In genomic region chr5:113908592-113909441, GRCm38 (mm10) we compare ENCODE assay signal across 8 mouse cellular contexts. TPM values are rescaled to one million over a fixed set of nuclear protein-coding genes. Genes with fewer than 3 reads are reported as not detected.
DNase-seq lines count a peak whose midpoint lies in the region; ATAC-seq and TF ChIP-seq lines count a peak whose summit lies in the region.

Gene Coro1c, minus strand, starts transcription at chr5:113908758.

- no peaks in the 10 kb centered on the region for H3K27me3 ChIP-seq in kidney, embryonic 14.5 days (ENCODE audit: control insufficient read depth, insufficient read depth, low read length)
- H3K27me3 ChIP-seq in limb, embryonic 15.5 days: no peaks in the 10 kb centered on the region

- ATAC-seq in kidney, embryonic 14.5 days (ENCODE audit: low FRiP score, low TSS enrichment): peak; percentile 85
- ATAC-seq in limb, embryonic 15.5 days (ENCODE audit: insufficient number of reproducible peaks, low FRiP score, low TSS enrichment, low read depth): peak; percentile 89

- H3K36me3 ChIP-seq in kidney, embryonic 14.5 days (ENCODE audit: control insufficient read depth, insufficient read depth, low read length): no peaks in the 10 kb centered on the region
- no peaks in the 10 kb centered on the region for H3K36me3 ChIP-seq in limb, embryonic 15.5 days

- H3K4me2 ChIP-seq in kidney, embryonic 14.5 days (replicated peaks; ENCODE audit: low read depth, low read length): peak within 1 kb of the TSS; percentile 67
- H3K4me2 ChIP-seq in limb, embryonic 15.5 days: peak within 1 kb of the TSS; percentile 71

- peak within 1 kb of the TSS; percentile 71 for H3K4me3 ChIP-seq in bone marrow macrophage, adult 2 months (ENCODE audit: insufficient read depth, low read length)
- H3K4me3 ChIP-seq in embryonic fibroblast, embryonic 13.5 days (ENCODE audit: insufficient read depth, low read length): peak within 1 kb of the TSS; percentile 93
- peak within 1 kb of the TSS; percentile 89 for H3K4me3 ChIP-seq in kidney, embryonic 14.5 days (ENCODE audit: low read length)
- peak within 1 kb of the TSS; percentile 98 for H3K4me3 ChIP-seq in limb, embryonic 15.5 days

- under 1% methylated on average over 61 of the region's 68 CpGs for WGBS in kidney, embryonic 14.5 days
- under 1% methylated on average over 66 of the region's 68 CpGs for WGBS in limb, embryonic 15.5 days

- H3K27ac ChIP-seq in bone marrow macrophage, adult 2 months (ENCODE audit: insufficient read depth, low read depth, low read length): peak within 1 kb of the TSS; percentile 84
- H3K27ac ChIP-seq in embryonic fibroblast, embryonic 13.5 days (ENCODE audit: insufficient read depth, low read length): peak within 1 kb of the TSS; percentile 69
- H3K27ac ChIP-seq in kidney, embryonic 14.5 days (ENCODE audit: low read depth, low read length): peak within 1 kb of the TSS; percentile 94
- peak within 1 kb of the TSS; percentile 93 for H3K27ac ChIP-seq in limb, embryonic 15.5 days

- TF ChIP-seq CTCF in bone marrow macrophage, adult 2 months (IDR thresholded peaks at IDR 0.05; ENCODE audit: low read depth, low read length): 0 out of 2 replicates have a peak, but pooled peaks have one; percentile 12
- no peak for TF ChIP-seq CTCF in embryonic fibroblast, embryonic 13.5 days (IDR thresholded peaks at IDR 0.05; ENCODE audit: borderline replicate concordance, insufficient read depth, low read length)

- H3K9ac ChIP-seq in kidney, embryonic 14.5 days (ENCODE audit: low read depth, low read length): peak within 1 kb of the TSS; percentile 89
- peak within 1 kb of the TSS; percentile 83 for H3K9ac ChIP-seq in limb, embryonic 15.5 days

- H3K4me1 ChIP-seq in bone marrow macrophage, adult 2 months (ENCODE audit: control insufficient read depth, insufficient read depth, low read length): peaks cover 35% of the 10 kb centered on the region
- peaks cover 7% of the 10 kb centered on the region for H3K4me1 ChIP-seq in embryonic fibroblast, embryonic 13.5 days (ENCODE audit: control insufficient read depth, insufficient read depth, low read length)
- H3K4me1 ChIP-seq in kidney, embryonic 14.5 days (ENCODE audit: control insufficient read depth, insufficient read depth, low read length): peaks cover 35% of the 10 kb centered on the region
- H3K4me1 ChIP-seq in limb, embryonic 15.5 days: peaks cover 20% of the 10 kb centered on the region

- DNase-seq in A20 (ENCODE audit: low read depth, low spot score): peak; percentile 99
- peak; percentile 97 to 99 for DNase-seq in heart, adult 9 months (ENCODE audit: low spot score in 2 of 2)
- DNase-seq in monocyte, adult 2 months (ENCODE audit: low read depth in 1 of 2, low spot score in 2 of 2): peak; percentile 99
- peak; percentile 98 to 99 for DNase-seq in spleen, postnatal 36 days (ENCODE audit: low spot score in 2 of 2)

- H3K9me3 ChIP-seq in kidney, embryonic 14.5 days (ENCODE audit: control insufficient read depth, low read length): no peaks in the 10 kb centered on the region
- H3K9me3 ChIP-seq in limb, embryonic 15.5 days: no peaks in the 10 kb centered on the region

- TF ChIP-seq POLR2A in bone marrow macrophage, adult 2 months (IDR thresholded peaks at IDR 0.05; ENCODE audit: borderline replicate concordance, low read depth, low read length): no peak
- TF ChIP-seq POLR2A in embryonic fibroblast, embryonic 13.5 days (IDR thresholded peaks at IDR 0.05; ENCODE audit: low read depth, low read length): peak; percentile 71

RNA-seq across cellular contexts. Expression of gene Coro1c, which starts in this region (rescaled TPM):
- polyA plus RNA-seq in bone marrow macrophage, adult 2 months (2012; ENCODE audit: insufficient read depth, insufficient read length, missing spikeins): 156 and 194 TPM in 2 replicates
- polyA plus RNA-seq in embryonic fibroblast, embryonic 13.5 days (2011; ENCODE audit: insufficient read length, low read depth, missing spikeins): 158 and 229 TPM in 2 replicates
- 42.1 and 108 TPM in 2 replicates for polyA plus RNA-seq in kidney, embryonic 14.5 days (2014; fragmentation: Nextera tagmentation; extraction: Ambion mirVana)
- 98.4 and 105 TPM in 2 replicates for polyA plus RNA-seq in limb, embryonic 15.5 days (2015; fragmentation: Nextera tagmentation; extraction: Ambion mirVana)

Comparison
In these comparisons a context has a peak if more than half of its experiments do, and no peak if none do; other contexts are left out.
1. Peak in every context shown above with its lines: DNase-seq, ATAC-seq, H3K4me3 ChIP-seq and H3K27ac ChIP-seq.